ENCODE assay signal across 34 mouse cellular contexts in genomic region chr11:70586954-70587353, GRCm38 (mm10). TPM values are rescaled to one million over a fixed set of nuclear protein-coding genes. Genes with fewer than 3 reads are reported as not detected.
A peak's percentile ranks its signal among the peaks of the same experiment; 100 is the strongest.
DNase-seq lines count a peak whose midpoint lies in the region; ATAC-seq and TF ChIP-seq lines count a peak whose summit lies in the region.
"Had no signal": no experiment of that assay in that cellular context is flagged by ENCODE, and none has a peak within 500 bp of the region (broad histone marks: within the 10 kb centered on the region; RNA-seq: fewer than 3 reads in every experiment).

No protein-coding gene starts in this region.

- no peaks in the 10 kb centered on the region for H3K9me3 ChIP-seq in stomach, embryonic 16.5 days (replicated peaks; ENCODE audit: control insufficient read depth, low read length)
- no peaks in the 10 kb centered on the region for H3K9me3 ChIP-seq in stomach, postnatal 0 days (ENCODE audit: control insufficient read depth, low read length)
- H3K9me3 ChIP-seq: embryonic facial prominence, embryonic 15.5 days; forebrain, embryonic 10.5 days; limb, embryonic 12.5 days; liver, embryonic 12.5 days; midbrain, embryonic 15.5 days; neural tube, embryonic 13.5 days had no signal

- no peaks in the 10 kb centered on the region for H3K36me3 ChIP-seq in kidney, adult 2 months (ENCODE audit: control insufficient read depth, insufficient read depth, low read length)
- H3K36me3 ChIP-seq in stomach, embryonic 16.5 days (ENCODE audit: control insufficient read depth, insufficient read depth, low read length) = no peaks in the 10 kb centered on the region
- H3K36me3 ChIP-seq in stomach, postnatal 0 days (ENCODE audit: control insufficient read depth, insufficient read depth, low read length) = no peaks in the 10 kb centered on the region
- H3K36me3 ChIP-seq: embryonic facial prominence, embryonic 15.5 days; midbrain, embryonic 15.5 days; neural tube, embryonic 13.5 days had no signal

- ATAC-seq in stomach, embryonic 16.5 days (ENCODE audit: insufficient read depth, low FRiP score) = no peak
- no peak for ATAC-seq in stomach, postnatal 0 days (ENCODE audit: low FRiP score, low TSS enrichment)
- no peak for ATAC-seq in erythroid progenitor cell, adult 5-6 weeks (replicated peaks; ENCODE audit: low FRiP score, poor library complexity, severe bottlenecking)
- ATAC-seq: activated CD4-positive, CD25-positive, alpha-beta regulatory T cell, adult 4 months; forebrain, embryonic 16.5 days; hindbrain, postnatal 0 days; intestine, embryonic 16.5 days; liver, embryonic 12.5 days; midbrain, embryonic 15.5 days had no signal

- DNase-seq in kidney, adult 2 months = peak; percentile 19
- no peak for DNase-seq in kidney, postnatal 4 days
- DNase-seq in stomach, postnatal 0 days (ENCODE audit: low spot score) = no peak
- no peak for DNase-seq in layer of hippocampus, adult 11-12 months (ENCODE audit: low spot score)
- DNase-seq: adrenal gland, postnatal 14 days; cerebellum, adult 11-12 months; cerebellum, postnatal 14 days; gastrocnemius, postnatal 25 days; kidney, postnatal 25 days; lung, adult 18-20 months; lung, postnatal 10 days had no signal

- no peak overlapping the region for H3K27ac ChIP-seq in kidney, adult 2 months (ENCODE audit: insufficient read depth, low read depth, low read length)
- peak overlapping the region; percentile 2; the same call in 1 of the 2 replicates for H3K27ac ChIP-seq in stomach, embryonic 16.5 days (ENCODE audit: low read length)
- no peak overlapping the region for H3K27ac ChIP-seq in stomach, postnatal 0 days (replicated peaks)
- peak overlapping the region; percentile 98 for H3K27ac ChIP-seq in embryonic fibroblast, embryonic 13.5 days (ENCODE audit: insufficient read depth, low read length)
- H3K27ac ChIP-seq: embryonic facial prominence, embryonic 15.5 days; forebrain, embryonic 10.5 days; hindbrain, postnatal 0 days; limb, embryonic 12.5 days; liver, embryonic 12.5 days; midbrain, embryonic 15.5 days; neural tube, embryonic 13.5 days had no signal

- H3K4me2 ChIP-seq in stomach, embryonic 16.5 days (ENCODE audit: low read depth, low read length) = no peak overlapping the region
- no peak overlapping the region for H3K4me2 ChIP-seq in stomach, postnatal 0 days (replicated peaks; ENCODE audit: low read depth)
- H3K4me2 ChIP-seq: embryonic facial prominence, embryonic 15.5 days; heart, embryonic 11.5 days; limb, embryonic 12.5 days; liver, embryonic 12.5 days; midbrain, embryonic 15.5 days; neural tube, embryonic 13.5 days had no signal

- no peak for TF ChIP-seq CTCF in kidney, adult 2 months (conservative IDR thresholded peaks at IDR 0.05; ENCODE audit: insufficient read depth, insufficient read length, low read depth, low read length)
- TF ChIP-seq CTCF in stomach, postnatal 0 days (IDR thresholded peaks at IDR 0.05; ENCODE audit: low read depth) = no peak
- TF ChIP-seq CTCF in embryonic fibroblast, embryonic 13.5 days (IDR thresholded peaks at IDR 0.05; ENCODE audit: borderline replicate concordance, insufficient read depth, low read length) = no peak

- 69% methylated on average over 5 of the region's 5 CpGs for WGBS in kidney, adult 2 months
- WGBS in stomach, embryonic 16.5 days = 62% methylated on average over 5 of the region's 5 CpGs
- 59% methylated on average over 5 of the region's 5 CpGs for WGBS in stomach, postnatal 0 days

- no peak for TF ChIP-seq EP300 in stomach, postnatal 0 days (optimal IDR thresholded peaks at IDR 0.05)

- H3K9ac ChIP-seq in stomach, embryonic 16.5 days (ENCODE audit: low read length) = no peak overlapping the region
- no peak overlapping the region for H3K9ac ChIP-seq in stomach, postnatal 0 days (ENCODE audit: low read length)
- H3K9ac ChIP-seq: embryonic facial prominence, embryonic 15.5 days; limb, embryonic 12.5 days; liver, embryonic 12.5 days; midbrain, embryonic 15.5 days; neural tube, embryonic 13.5 days had no signal

- no peak for TF ChIP-seq POLR2A in kidney, adult 2 months (IDR thresholded peaks at IDR 0.05; ENCODE audit: low read depth, low read length)
- TF ChIP-seq POLR2A in embryonic fibroblast, embryonic 13.5 days (IDR thresholded peaks at IDR 0.05; ENCODE audit: low read depth, low read length) = no peak

- no peaks in the 10 kb centered on the region for H3K27me3 ChIP-seq in kidney, adult 2 months (replicated peaks; ENCODE audit: control insufficient read depth, insufficient read depth, low read length)
- H3K27me3 ChIP-seq in stomach, embryonic 16.5 days (ENCODE audit: control insufficient read depth, insufficient read depth, low read length) = no peaks in the 10 kb centered on the region
- no peaks in the 10 kb centered on the region for H3K27me3 ChIP-seq in stomach, postnatal 0 days (ENCODE audit: control insufficient read depth, insufficient read depth, low read length)
- H3K27me3 ChIP-seq: embryonic facial prominence, embryonic 15.5 days; limb, embryonic 12.5 days; liver, embryonic 12.5 days; midbrain, embryonic 15.5 days; neural tube, embryonic 13.5 days had no signal

- peaks cover 38% of the 10 kb centered on the region for H3K4me1 ChIP-seq in kidney, adult 2 months (ENCODE audit: control insufficient read depth, insufficient read depth, low read length)
- peaks cover 37% of the 10 kb centered on the region for H3K4me1 ChIP-seq in stomach, embryonic 16.5 days (ENCODE audit: control insufficient read depth, insufficient read depth, low read length)
- peaks cover 10% of the 10 kb centered on the region; the same call in 1 of the 2 replicates for H3K4me1 ChIP-seq in stomach, postnatal 0 days (replicated peaks; ENCODE audit: control insufficient read depth, insufficient read depth)
- H3K4me1 ChIP-seq in embryonic fibroblast, embryonic 13.5 days (ENCODE audit: control insufficient read depth, insufficient read depth, low read length) = peaks cover 20% of the 10 kb centered on the region

- no peak overlapping the region for H3K4me3 ChIP-seq in kidney, adult 2 months (ENCODE audit: insufficient read depth, low read depth, low read length)
- no peak overlapping the region for H3K4me3 ChIP-seq in stomach, embryonic 16.5 days (replicated peaks; ENCODE audit: low read length)
- no peak overlapping the region for H3K4me3 ChIP-seq in stomach, postnatal 0 days (ENCODE audit: low read depth, low read length)
- H3K4me3 ChIP-seq in embryonic fibroblast, embryonic 13.5 days (ENCODE audit: insufficient read depth, low read length) = no peak overlapping the region
- H3K4me3 ChIP-seq: embryonic facial prominence, embryonic 15.5 days; forebrain, embryonic 10.5 days; limb, embryonic 12.5 days; liver, embryonic 12.5 days; midbrain, embryonic 15.5 days; myocyte; neural tube, embryonic 13.5 days had no signal

RNA-seq across cellular contexts. Expression of gene Mink1, which starts 24.3 kb away (rescaled TPM):
- 73.1 and 91.8 TPM in 2 replicates for polyA plus RNA-seq in kidney, adult 2 months (2012; rRNA removed)
- 12.5 and 13.0 TPM in 2 replicates for polyA plus RNA-seq in stomach, embryonic 16.5 days (2015; fragmentation: Nextera tagmentation; extraction: Ambion mirVana)
- polyA plus RNA-seq in stomach, postnatal 0 days (2015; fragmentation: Nextera tagmentation; extraction: Ambion mirVana) = 8.5 and 10.2 TPM in 2 replicates
- 36.2 and 37.0 TPM in 2 replicates for polyA plus RNA-seq in embryonic fibroblast, embryonic 13.5 days (2011; ENCODE audit: insufficient read length, low read depth, missing spikeins)
- 4.6 and 6.8 TPM in 2 replicates for total RNA-seq in erythroid progenitor cell, adult 5-6 weeks (2015; ENCODE audit: low replicate concordance)
- 2.8 and 4.5 TPM in 2 replicates for total RNA-seq in erythroid progenitor cell, adult 5-6 weeks (2017; ENCODE audit: low replicate concordance)

RNA-seq across cellular contexts. Expression of gene 4930544D05Rik, which starts 28.7 kb away (rescaled TPM):
- 0.29 TPM in 1 of 2 replicates, not detected in the other for polyA plus RNA-seq in kidney, adult 2 months (2012; rRNA removed)
- not detected in 2 replicates for polyA plus RNA-seq in stomach, embryonic 16.5 days (2015; fragmentation: Nextera tagmentation; extraction: Ambion mirVana)
- polyA plus RNA-seq in stomach, postnatal 0 days (2015; fragmentation: Nextera tagmentation; extraction: Ambion mirVana) = not detected in 2 replicates
- polyA plus RNA-seq in embryonic fibroblast, embryonic 13.5 days (2011; ENCODE audit: insufficient read length, low read depth, missing spikeins) = not detected in 2 replicates
- total RNA-seq in erythroid progenitor cell, adult 5-6 weeks (2015; ENCODE audit: low replicate concordance) = not detected in 2 replicates
- total RNA-seq in erythroid progenitor cell, adult 5-6 weeks (2017; ENCODE audit: low replicate concordance) = not detected in 2 replicates
- total RNA-seq: adrenal gland, postnatal 14 days; gastrocnemius, postnatal 25 days; hindbrain, postnatal 0 days; megakaryocyte progenitor cell, adult 5-6 weeks had no signal
- polyA plus RNA-seq: activated CD4-positive, CD25-positive, alpha-beta regulatory T cell, adult 4 months; C2C12; embryonic facial prominence, embryonic 15.5 days; forebrain, embryonic 10.5 days; forebrain, embryonic 16.5 days; heart, embryonic 11.5 days; heart, postnatal 0 days; hindbrain, embryonic 11.5 days; hindbrain, postnatal 0 days; intestine, embryonic 16.5 days; kidney, embryonic 14.5 days; limb, embryonic 12.5 days; liver, embryonic 12.5 days; midbrain, embryonic 15.5 days; neural tube, embryonic 13.5 days; urinary bladder, adult 2 months had no signal

RNA-seq across cellular contexts. Expression of gene Chrne, which starts 32.1 kb away (rescaled TPM):
- polyA plus RNA-seq in kidney, adult 2 months (2012; rRNA removed) = 0.86 and 1.0 TPM in 2 replicates
- 0.37 TPM in 1 of 2 replicates, not detected in the other for polyA plus RNA-seq in stomach, embryonic 16.5 days (2015; fragmentation: Nextera tagmentation; extraction: Ambion mirVana)
- not detected in 2 replicates for polyA plus RNA-seq in stomach, postnatal 0 days (2015; fragmentation: Nextera tagmentation; extraction: Ambion mirVana)
- polyA plus RNA-seq in embryonic fibroblast, embryonic 13.5 days (2011; ENCODE audit: insufficient read length, low read depth, missing spikeins) = not detected in 2 replicates
- not detected in 2 replicates for total RNA-seq in erythroid progenitor cell, adult 5-6 weeks (2015; ENCODE audit: low replicate concordance)
- not detected in 2 replicates for total RNA-seq in erythroid progenitor cell, adult 5-6 weeks (2017; ENCODE audit: low replicate concordance)
- total RNA-seq: adrenal gland, postnatal 14 days; left cerebral cortex, postnatal 14 days had no signal
- polyA plus RNA-seq: forebrain, embryonic 10.5 days; heart, embryonic 11.5 days; heart, postnatal 0 days; hindbrain, embryonic 11.5 days; intestine, embryonic 16.5 days; kidney, embryonic 14.5 days; limb, embryonic 12.5 days; liver, embryonic 12.5 days; midbrain, embryonic 15.5 days had no signal

RNA-seq across cellular contexts. Expression of gene Pld2, which starts 47.1 kb away (rescaled TPM):
- 16.6 and 18.0 TPM in 2 replicates for polyA plus RNA-seq in kidney, adult 2 months (2012; rRNA removed)
- polyA plus RNA-seq in stomach, embryonic 16.5 days (2015; fragmentation: Nextera tagmentation; extraction: Ambion mirVana) = 17.8 and 21.5 TPM in 2 replicates
- polyA plus RNA-seq in stomach, postnatal 0 days (2015; fragmentation: Nextera tagmentation; extraction: Ambion mirVana) = 16.2 and 17.7 TPM in 2 replicates
- polyA plus RNA-seq in embryonic fibroblast, embryonic 13.5 days (2011; ENCODE audit: insufficient read length, low read depth, missing spikeins) = 19.7 and 23.3 TPM in 2 replicates
- total RNA-seq in erythroid progenitor cell, adult 5-6 weeks (2015; ENCODE audit: low replicate concordance) = not detected in 2 replicates
- 0.23 and 0.64 TPM in 2 replicates for total RNA-seq in erythroid progenitor cell, adult 5-6 weeks (2017; ENCODE audit: low replicate concordance)

RNA-seq across cellular contexts. Expression of gene Gp1ba, which starts 52.0 kb away (rescaled TPM):
- polyA plus RNA-seq in kidney, adult 2 months (2012; rRNA removed) = 0.03 TPM in 1 of 2 replicates, not detected in the other
- polyA plus RNA-seq in stomach, embryonic 16.5 days (2015; fragmentation: Nextera tagmentation; extraction: Ambion mirVana) = 0.16 and 0.19 TPM in 2 replicates
- 0.06 and 0.07 TPM in 2 replicates for polyA plus RNA-seq in stomach, postnatal 0 days (2015; fragmentation: Nextera tagmentation; extraction: Ambion mirVana)
- not detected in 2 replicates for polyA plus RNA-seq in embryonic fibroblast, embryonic 13.5 days (2011; ENCODE audit: insufficient read length, low read depth, missing spikeins)
- total RNA-seq in erythroid progenitor cell, adult 5-6 weeks (2015; ENCODE audit: low replicate concordance) = 2.5 and 8.0 TPM in 2 replicates
- total RNA-seq in erythroid progenitor cell, adult 5-6 weeks (2017; ENCODE audit: low replicate concordance) = 1.1 TPM in 1 of 2 replicates, not detected in the other
- total RNA-seq: gastrocnemius, postnatal 25 days; hindbrain, postnatal 0 days; layer of hippocampus, postnatal 14 days; left cerebral cortex, postnatal 14 days had no signal

Comparison
In these comparisons a context has a peak if more than half of its experiments do, and no peak if none do; other contexts are left out.
1. H3K27ac ChIP-seq: peak in stomach, embryonic 16.5 days (single experiment) and embryonic fibroblast, embryonic 13.5 days (single experiment); none in kidney, adult 2 months (single experiment) and stomach, postnatal 0 days (single experiment).